Mouse (Mus musculus): ENCODE data around the gene Clec12b.
"Not testable (repeated sequence)": the region's sequence is repeated elsewhere in the genome, so short reads cannot be mapped to it uniquely, and the experiment has no call there.

Clec12b gene

DNA sequence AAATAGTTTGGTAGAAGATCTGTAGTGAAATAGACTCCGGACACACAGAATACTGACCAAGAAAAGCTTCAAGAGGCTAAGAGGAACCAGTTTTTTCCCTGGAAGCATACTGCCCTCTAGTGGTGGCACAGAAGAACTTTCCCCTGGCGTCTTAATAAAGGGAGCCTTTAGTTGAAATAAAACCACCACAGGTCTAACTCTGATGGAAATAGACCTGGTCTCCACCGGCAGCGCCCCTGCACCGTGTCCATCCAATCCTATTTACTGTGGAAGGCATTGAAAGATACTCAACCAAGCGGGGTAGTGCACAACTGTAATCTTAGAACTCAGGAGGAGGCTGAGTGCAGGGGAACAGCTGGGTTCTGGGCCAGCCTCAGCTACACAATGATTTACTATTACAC, 19.7 kb downstream of the Clec12b start:
- DNase-seq, result peak; percentile 15 to 23

DNA sequence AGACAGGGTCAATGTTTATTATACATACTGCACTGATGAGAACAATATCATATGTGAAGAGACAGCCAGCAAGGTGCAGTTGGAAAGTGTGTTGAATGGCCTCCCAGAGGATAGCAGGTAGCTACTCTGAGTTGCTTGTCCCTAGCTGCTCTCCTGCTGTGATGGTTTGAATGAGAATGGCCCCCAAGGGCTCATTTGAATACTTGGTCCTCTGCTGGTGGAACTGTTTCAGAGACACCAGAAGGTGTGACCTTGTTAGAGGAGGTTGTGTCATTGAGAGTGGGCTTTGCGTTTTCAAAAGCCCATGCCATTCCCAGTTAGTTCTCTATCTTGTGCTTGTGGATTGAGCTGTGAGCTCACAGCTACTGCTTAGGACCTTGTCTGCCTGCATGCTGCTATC, 21.7 kb downstream of the Clec12b start:
- no peak for DNase-seq

DNA sequence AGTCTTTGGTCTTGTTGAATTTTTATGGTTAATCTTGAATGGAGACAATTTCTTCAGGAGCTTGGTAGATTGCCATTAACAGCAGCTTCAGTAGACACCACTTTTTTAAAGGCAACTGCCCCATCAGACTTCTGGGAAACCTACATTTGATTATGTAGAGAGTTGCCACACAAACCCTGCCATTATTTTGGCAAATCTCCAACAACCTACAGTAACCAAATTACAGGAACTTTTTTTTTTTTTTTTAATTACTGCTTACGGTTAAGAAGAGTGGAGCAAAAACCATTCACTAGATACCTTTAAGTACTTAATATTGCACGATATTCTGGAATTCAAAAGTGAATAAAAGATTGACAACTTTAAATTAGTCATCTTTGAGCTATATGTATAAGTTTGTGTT, 26.2 kb downstream of the Clec12b start:
- no peak for DNase-seq

DNA sequence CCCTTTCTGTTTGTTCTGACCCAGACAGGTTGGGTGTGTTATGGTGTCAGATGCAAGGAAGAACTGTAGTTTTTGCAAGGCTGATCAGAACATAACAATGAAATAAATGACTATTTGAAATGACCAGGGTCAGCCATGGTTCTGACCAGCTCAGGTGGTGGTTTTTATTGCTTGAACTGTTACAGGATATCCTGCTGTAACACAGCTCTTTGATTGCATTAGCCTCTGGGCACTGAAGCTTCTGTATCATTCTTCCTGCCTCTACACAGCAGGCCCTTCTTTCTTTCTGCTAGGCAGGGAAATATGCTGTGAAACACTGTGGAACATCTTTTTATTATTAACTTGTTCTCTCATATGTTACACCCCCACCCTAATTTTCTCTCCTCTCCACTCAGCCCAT, 29.2 kb downstream of the Clec12b start:
- no peak for DNase-seq

DNA sequence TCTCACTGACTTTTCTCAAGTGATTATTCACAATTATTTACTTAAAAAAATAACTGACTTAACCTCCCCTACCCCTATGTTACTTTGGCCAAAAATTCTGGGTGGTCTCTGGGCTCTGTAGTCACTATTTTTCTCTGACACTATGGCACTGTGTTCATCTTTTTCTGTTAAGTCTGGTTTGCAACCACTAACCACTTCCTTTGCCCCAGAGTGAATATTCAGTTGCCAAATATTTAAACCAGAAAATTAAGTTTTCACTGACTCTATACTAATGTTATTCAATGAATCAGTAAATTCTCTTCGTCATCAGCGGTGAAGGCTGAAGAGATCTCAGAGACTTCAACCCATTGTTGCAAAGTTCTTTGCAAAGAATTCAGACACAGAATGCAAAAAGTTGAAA, 29.9 kb downstream of the Clec12b start:
- DNase-seq, result no peak

DNA sequence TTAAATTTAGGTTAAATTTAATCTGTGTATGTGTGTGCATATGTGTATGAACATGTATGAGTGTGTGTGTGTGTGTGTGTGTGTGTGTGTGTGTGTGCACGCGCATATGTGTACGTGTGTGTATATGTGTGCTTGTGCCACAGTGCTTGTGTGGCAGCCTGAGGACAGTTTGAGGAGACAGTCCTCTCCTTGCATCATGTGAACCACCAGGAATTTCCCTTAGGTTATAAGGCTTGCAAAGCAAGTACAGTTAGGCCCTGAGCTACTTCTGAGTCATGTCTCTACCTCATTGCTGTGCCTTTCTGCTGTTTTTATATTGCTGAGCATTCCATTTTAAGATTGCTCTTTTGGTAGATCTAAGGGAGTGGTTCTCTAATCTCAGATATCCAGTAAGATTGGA, 34.6 kb downstream of the Clec12b start:
- DNase-seq, result no peak

DNA sequence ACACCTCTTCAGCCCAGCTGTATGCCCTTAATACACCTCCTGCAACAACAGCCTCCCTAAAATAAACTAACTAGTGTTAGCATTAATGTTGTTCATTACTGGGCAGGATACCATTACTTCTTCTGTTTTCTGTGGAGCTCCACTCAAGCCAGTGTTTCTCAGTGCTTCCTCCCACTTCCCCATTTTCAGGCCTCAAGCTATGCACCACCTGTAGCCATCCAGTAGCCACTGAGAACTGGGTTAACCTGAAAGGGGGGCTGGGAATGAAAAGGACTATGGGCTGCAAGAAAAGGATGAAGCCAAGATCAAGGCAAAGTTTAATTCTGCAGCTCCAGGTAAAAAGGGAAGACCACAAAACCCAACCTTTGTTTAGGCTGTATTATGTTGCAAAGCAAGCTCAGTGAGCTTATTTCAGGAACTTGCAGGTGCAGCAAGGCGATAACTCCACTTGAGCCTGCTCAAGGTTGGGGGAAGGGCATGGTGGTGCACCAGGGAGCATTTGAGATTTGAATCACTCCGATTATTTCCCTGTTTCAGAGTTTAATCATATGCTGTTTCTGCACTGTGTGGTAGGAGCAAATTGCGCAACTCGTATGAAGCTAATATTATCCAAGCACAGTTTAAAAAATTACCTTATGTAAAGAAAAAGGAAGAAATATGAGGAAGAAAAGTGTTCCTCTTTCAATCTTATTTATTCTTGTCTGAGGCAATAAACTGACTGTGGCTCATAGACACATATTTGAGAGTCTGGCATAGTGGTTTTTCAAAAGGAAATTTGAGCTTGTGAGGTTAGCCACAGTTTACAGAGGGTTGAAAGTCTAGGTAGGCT, 35.9 kb downstream of the Clec12b start:
- DNase-seq, result peak; percentile 5 to 18

DNA sequence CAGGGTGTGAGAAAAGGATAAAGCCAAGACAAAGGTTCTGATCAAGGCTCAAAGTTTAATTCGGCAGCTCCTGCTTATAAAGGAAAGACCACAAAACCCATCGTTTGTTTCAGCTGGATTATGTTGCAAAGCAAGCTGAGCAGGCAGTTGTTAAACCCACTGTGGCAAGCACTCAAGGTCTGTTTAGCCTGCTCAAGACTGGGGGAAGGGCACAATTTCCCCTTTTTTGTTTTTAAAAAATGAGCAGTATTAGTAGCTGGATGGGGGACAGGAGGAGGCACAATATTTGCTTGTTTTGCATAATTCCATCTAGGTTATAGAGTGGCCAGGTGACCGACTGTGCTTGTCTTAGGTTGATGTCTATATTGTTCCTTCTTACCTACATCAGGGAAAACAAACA, 41.3 kb downstream of the Clec12b start:
- no peak for DNase-seq

DNA sequence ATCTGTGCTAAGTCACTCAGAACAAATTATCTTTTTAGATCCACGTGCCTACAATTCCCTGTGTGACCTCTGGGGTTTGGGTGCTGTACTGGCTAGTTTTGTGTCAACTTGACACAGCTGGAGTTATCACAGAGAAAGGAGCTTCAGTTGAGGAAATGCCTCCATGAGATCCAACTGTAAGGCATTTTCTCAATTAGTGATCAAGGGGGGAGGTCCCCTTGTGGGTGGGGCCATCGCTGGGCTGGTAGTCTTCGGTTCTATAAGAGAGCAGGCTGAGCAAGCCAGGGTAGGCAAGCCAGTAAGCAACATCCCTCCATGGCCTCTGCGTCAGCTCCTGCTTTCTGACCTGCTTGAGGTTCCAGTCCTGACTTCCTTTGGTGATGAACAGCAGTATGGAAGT, 43.3 kb downstream of the Clec12b start, which contains the start of gene Clec12a:
Clec12a (plus strand) TSS at position 301 of the 400 bp plus-strand sequence.
- DNase-seq, result not testable (repeated sequence)

DNA sequence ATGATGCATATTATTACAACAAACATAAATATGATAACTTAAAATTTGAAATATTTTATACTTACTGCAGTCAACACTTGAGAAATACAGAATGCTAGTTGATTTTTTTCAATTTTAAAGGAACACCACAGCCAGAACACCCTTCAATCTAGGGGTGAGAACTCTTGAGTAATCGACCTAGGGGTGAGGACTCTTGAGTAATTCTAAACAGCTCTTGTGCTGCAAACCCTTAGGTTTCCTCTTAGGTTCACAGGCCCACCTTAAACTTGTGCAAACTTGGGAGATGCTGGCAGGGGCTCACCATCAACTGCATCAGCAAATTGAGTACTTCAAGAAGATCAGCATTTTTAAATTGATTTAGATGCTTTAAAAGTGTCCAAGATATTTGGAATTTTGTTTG, 47.9 kb downstream of the Clec12b start:
- DNase-seq, result no peak

DNA sequence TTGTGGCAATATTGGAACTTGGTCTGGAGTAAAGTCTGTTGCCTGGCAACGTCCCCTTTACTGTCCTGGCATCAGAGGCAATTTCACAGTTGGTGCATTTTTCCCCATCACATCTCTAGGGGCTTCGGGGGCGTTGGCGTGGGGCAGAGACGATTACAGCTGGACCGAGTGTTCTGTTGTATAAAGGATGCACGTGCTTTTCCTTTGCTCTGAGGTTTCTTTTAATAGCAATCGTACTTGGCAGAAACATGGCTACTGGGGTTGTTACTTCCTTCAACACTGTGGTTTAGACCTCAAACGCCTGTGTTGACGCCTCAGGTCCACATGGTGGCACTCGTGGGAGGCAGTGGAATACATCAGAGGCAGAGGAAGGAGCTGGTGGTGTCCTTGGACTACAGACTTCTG, 52.0 kb downstream of the Clec12b start:
- peak; percentile 57 to 62 for DNase-seq

DNA sequence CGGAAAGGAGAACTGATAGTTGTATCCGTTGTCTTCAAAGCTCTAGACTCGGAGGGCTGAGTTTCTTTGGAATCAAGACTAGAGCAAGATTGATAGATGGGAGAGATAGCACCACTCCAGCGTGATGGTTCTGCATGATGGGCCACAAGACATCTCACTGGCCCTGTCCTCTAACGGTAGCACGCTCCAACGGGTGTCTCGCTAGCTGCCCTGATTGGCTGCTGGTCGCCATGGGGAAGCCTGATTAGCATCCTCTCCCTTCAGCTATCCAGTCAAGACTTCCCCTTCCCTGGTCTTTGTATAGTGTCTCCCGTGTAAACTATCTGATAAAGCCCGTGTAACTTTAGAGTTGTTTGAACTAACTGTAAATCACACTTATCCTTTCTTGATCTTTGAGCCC, 54.1 kb downstream of the Clec12b start, which contains the start of gene 4922502D21Rik:
4922502D21Rik (minus strand) TSS at position 187 of the 400 bp plus-strand sequence.
- peak in 1 of 2 experiments; percentile 4 for DNase-seq

DNA sequence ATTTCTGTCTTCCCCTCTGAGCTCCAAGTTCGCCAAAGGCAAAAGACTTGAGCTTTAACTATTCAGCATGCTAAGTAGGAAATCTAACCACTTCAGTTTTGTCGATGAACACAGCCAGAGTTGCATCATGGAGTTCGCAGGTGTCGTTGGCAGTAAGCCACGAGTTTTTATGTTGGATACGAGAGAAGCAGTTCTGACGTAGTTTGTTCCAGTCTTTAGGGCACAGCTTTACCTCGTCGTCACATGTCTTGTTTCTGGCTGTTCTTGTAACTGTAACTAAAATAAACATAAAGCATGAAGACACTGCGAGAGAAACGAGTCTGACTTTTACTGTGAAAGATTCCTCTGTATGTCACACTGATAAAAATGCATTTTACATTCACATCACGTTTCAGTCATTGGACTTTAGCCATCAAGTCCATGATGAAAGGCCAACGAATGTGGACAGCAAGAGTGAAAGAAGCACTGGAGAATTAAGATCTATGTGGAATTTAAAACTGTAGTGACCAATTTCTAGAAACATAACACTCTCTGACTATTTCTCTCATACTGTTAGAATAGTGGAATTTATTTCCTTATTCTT, 59.0 kb downstream of the Clec12b start:
- no peak for DNase-seq

DNA sequence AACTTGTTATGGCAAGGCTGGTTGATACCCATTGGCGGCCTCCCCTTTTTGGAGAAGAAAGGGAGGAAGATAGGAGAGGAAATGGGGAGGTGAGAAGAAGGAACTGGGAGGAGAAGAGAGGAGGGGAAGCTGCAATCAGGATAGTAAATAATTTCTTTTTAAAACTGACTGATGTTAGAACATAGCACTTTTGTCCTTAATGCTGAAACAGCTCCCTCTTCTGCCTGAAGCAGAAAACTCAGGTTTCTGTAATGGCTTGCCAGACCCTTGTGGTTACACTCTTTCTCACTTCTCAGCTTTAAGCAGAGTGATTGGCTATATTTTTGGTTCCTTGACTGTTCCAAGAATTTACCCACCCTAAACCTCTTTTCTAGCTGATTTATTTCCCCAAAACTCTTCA, 59.7 kb downstream of the Clec12b start:
- no peak for DNase-seq
